In genomic region chr19:60182901-60183300, GRCm38 (mm10) we compare ENCODE assay signal across 14 mouse cellular contexts. TPM values are rescaled to one million over a fixed set of nuclear protein-coding genes. Genes with fewer than 3 reads are reported as not detected.
A peak's percentile ranks its signal among the peaks of the same experiment; 100 is the strongest.
DNase-seq lines count a peak whose midpoint lies in the region; ATAC-seq and TF ChIP-seq lines count a peak whose summit lies in the region.
"Had no signal": no experiment of that assay in that cellular context is flagged by ENCODE, and none has a peak within 500 bp of the region (broad histone marks: within the 10 kb centered on the region; RNA-seq: fewer than 3 reads in every experiment).

No protein-coding gene starts in this region.

- no peak overlapping the region for H3K4me3 ChIP-seq in lung, adult 2 months (replicated peaks; ENCODE audit: extremely low read depth, low read depth, low read length)
- H3K4me3 ChIP-seq in bone marrow, adult 2 months (replicated peaks; ENCODE audit: control insufficient read depth, low read depth, low read length) = no peak overlapping the region
- H3K4me3 ChIP-seq: heart, embryonic 15.5 days; limb, embryonic 13.5 days had no signal

- H3K4me1 ChIP-seq in lung, adult 2 months (ENCODE audit: control insufficient read depth, insufficient read depth, low read length) = no peaks in the 10 kb centered on the region; the same call in 1 of the 2 replicates
- H3K4me1 ChIP-seq in bone marrow, adult 2 months (ENCODE audit: control insufficient read depth, insufficient read depth, low read length) = no peaks in the 10 kb centered on the region; the same call in 1 of the 2 replicates
- H3K4me1 ChIP-seq: heart, embryonic 15.5 days; limb, embryonic 13.5 days had no signal

- TF ChIP-seq CTCF in lung, adult 2 months (IDR thresholded peaks at IDR 0.05; ENCODE audit: insufficient read depth, low read length) = no peak
- TF ChIP-seq CTCF in bone marrow, adult 2 months (IDR thresholded peaks at IDR 0.05; ENCODE audit: control insufficient read depth, insufficient read depth, low read length) = no peak

- no peak for ATAC-seq in cerebellum, adult (ENCODE audit: insufficient number of reproducible peaks, low FRiP score, low TSS enrichment)
- ATAC-seq: forebrain, embryonic 16.5 days; hindbrain, embryonic 16.5 days; midbrain, embryonic 16.5 days had no signal

- TF ChIP-seq POLR2A in lung, adult 2 months (IDR thresholded peaks at IDR 0.05; ENCODE audit: borderline replicate concordance, extremely low read depth, low read depth, low read length) = no peak
- TF ChIP-seq POLR2A in bone marrow, adult 2 months (IDR thresholded peaks at IDR 0.05; ENCODE audit: borderline replicate concordance, control insufficient read depth, low read depth, low read length) = no peak

- peak overlapping the region; percentile 91 for H3K27ac ChIP-seq in bone marrow, adult 2 months (ENCODE audit: control insufficient read depth, insufficient read depth, low read depth, low read length, poor library complexity)
- H3K27ac ChIP-seq: heart, embryonic 15.5 days; limb, embryonic 13.5 days had no signal

- 85% methylated on average over 1 of the region's 1 CpGs for WGBS in lung, adult 2 months
- 62% methylated on average over 1 of the region's 1 CpGs for WGBS in bone marrow, adult 2 months

- DNase-seq in lung, postnatal 10 days = peak; percentile 5
- no peak for DNase-seq in lung, adult 2 months
- DNase-seq in retina, postnatal 1 day = peak; percentile 42
- DNase-seq in thymus, postnatal 14 days = peak; percentile 64
- no peak for DNase-seq in kidney, postnatal 14 days
- no peak for DNase-seq in kidney, postnatal 36 days
- DNase-seq: lung, postnatal 14 days had no signal

RNA-seq across cellular contexts. Expression of gene Fam204a, which starts 43.6 kb away (rescaled TPM):
- 8.4 and 9.3 TPM in 2 replicates for polyA plus RNA-seq in lung, adult 2 months (2012; rRNA removed)
- 22.8 and 26.8 TPM in 2 replicates for polyA plus RNA-seq in bone marrow, adult 2 months (2011; ENCODE audit: insufficient read depth, insufficient read length, low replicate concordance, missing spikeins)

Comparison
In these comparisons a context has a peak if more than half of its experiments do, and no peak if none do; other contexts are left out.
1. DNase-seq: peak in lung, postnatal 10 days (single experiment), retina, postnatal 1 day (single experiment) and thymus, postnatal 14 days (single experiment); none in lung, adult 2 months (single experiment), kidney, postnatal 14 days (single experiment) and kidney, postnatal 36 days (0 of 2).